Mouse (Mus musculus): Measurements from ENCODE around the gene Zfp503.

DNA sequence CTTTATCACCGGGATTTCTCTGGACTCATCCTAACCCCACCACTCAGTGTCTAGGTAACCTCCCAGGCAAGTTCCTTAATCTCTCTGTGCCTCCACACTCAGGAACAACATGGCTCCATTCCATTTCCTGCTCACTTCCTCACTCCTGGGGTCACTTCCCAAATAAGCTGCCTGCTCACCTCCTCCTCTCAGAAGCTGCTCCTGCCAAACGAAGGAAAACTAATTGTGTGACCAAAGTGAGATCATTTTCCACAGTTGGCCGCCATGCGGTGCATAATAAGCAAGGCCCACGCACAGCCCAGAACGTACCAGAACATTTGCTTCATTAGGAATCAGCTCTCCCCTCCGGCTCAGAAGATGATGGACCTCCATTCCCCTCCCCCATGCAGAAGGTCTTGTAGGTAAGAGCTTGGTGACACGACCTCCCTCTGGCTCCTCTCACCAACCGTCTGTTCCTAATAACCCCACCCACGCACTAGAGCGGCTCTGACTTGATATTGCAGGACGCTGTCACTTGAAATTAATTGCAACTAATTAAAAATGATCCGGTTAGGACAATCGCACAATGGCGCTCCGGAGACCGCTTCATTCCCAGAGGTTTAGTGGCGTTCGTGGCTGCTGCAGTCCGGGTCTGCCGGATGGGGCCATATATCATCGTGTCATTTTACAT lies 26.9 kb downstream of the Zfp503 start:
- TF ChIP-seq POLR2A (IDR thresholded peaks at IDR 0.05; ENCODE audit: low read depth, low read length) (no peak), CTCF (conservative IDR thresholded peaks at IDR 0.05; ENCODE audit: insufficient read depth, insufficient read length, low read depth, low read length) (no peak)
